Mouse (Mus musculus) kidney, adult 18-20 months (tissue): ENCODE measurements at regions not wholly inside any gene's neighbourhood (a gene's known extent, or its start where the extent isn't known, plus 50 kb on each side); places are given as distances from the start of the nearest gene placed in this dataset.

Experiments
- DNase-seq: peaks from one replicate; pipeline ENCODE4 v3.0.0; 2021

GRCm38 (mm10) chr1:52301266-52301665 is 68.2 kb upstream of the Gls start:
- DNase-seq = no peak

- no peak for DNase-seq
Observed at GRCm38 (mm10) chr1:52299559-52299958, 66.5 kb upstream of the Gls start.

GRCm38 (mm10) chr1:52298336-52298735 is 65.3 kb upstream of the Gls start:
- DNase-seq = no peak

GRCm38 (mm10) chr1:52296178-52296577 is 63.1 kb upstream of the Gls start:
- no peak for DNase-seq

- DNase-seq = no peak
Observed at GRCm38 (mm10) chr1:52294521-52294920, 61.5 kb upstream of the Gls start.

GRCm38 (mm10) chr1:52293393-52294099 is 60.5 kb upstream of the Gls start:
- DNase-seq = peak; percentile 54
